Mouse (Mus musculus) heart, adult 2 months (tissue): Measurements from ENCODE around the gene Nf2. TPM values are rescaled to one million over a fixed set of nuclear protein-coding genes. Genes with fewer than 3 reads are reported as not detected.
A peak's percentile ranks its signal among the peaks of the same experiment; 100 is the strongest.

Source experiments
- DNase-seq, 2 experiments: peaks; one replicate each; pipeline ENCODE4 v3.0.0; 2021
- H3K27ac ChIP-seq: fragments of 200-600 bp; 2 replicates; pipeline ENCODE4 v1.8.1; 2022
- H3K27me3 ChIP-seq: fragments of 200-500 bp; 2 replicates; pipeline ENCODE4 v1.6.1; 2012; ENCODE audit warnings: mild to moderate bottlenecking, low read length, inconsistent platforms, mixed read lengths; ENCODE audit not compliant: control insufficient read depth, insufficient read depth
- H3K36me3 ChIP-seq: fragments of 200-500 bp; 2 replicates; pipeline ENCODE4 v1.6.1; 2012; ENCODE audit warnings: low read length, inconsistent platforms; ENCODE audit not compliant: control insufficient read depth, insufficient read depth
- H3K4me1 ChIP-seq: fragments of 200-500 bp; 2 replicates; pipeline ENCODE4 v1.6.1; 2011; ENCODE audit warnings: low read length; ENCODE audit not compliant: control insufficient read depth, insufficient read depth
- H3K4me3 ChIP-seq: fragments of 200-600 bp; 2 replicates; pipeline ENCODE4 v1.8.1; 2022
- H3K79me2 ChIP-seq: fragments of 200-500 bp; replicated peaks from 2 replicates; pipeline ENCODE4 v1.6.1; 2012; ENCODE audit warnings: mild to moderate bottlenecking, inconsistent platforms, low read length, moderate library complexity, mixed read lengths; ENCODE audit not compliant: control insufficient read depth, insufficient read depth
- H3K9ac ChIP-seq: fragments of 200-500 bp; 2 replicates; pipeline ENCODE4 v1.6.1; 2012; ENCODE audit warnings: low read depth, mild to moderate bottlenecking, control low read depth, inconsistent platforms, low read length, mixed read lengths
- CTCF ChIP-seq: fragments of 200-600 bp; IDR thresholded peaks from 2 replicates; pipeline ENCODE4 v1.8.1; 2022; ENCODE audit warnings: antibody characterized with exemption, mild to moderate bottlenecking, moderate library complexity
- EP300 ChIP-seq: fragments of 200-500 bp; IDR thresholded peaks from 2 replicates; pipeline ENCODE4 v1.6.1; 2011; ENCODE audit warnings: low read depth, low read length, control low read depth; ENCODE audit not compliant: insufficient read depth
- POLR2A ChIP-seq: fragments of 200-500 bp; IDR thresholded peaks from 2 replicates; pipeline ENCODE4 v1.6.1; 2011; ENCODE audit warnings: mild to moderate bottlenecking, low read depth, low read length, control low read depth; ENCODE audit not compliant: insufficient read depth
- WGBS: fragments of 180-500 bp; shearing (Covaris S2); methylation state at CpG from one replicate; pipeline ENCODE4 v1.1.7; 2018; 5-methylcytosine and 5-hydroxymethylcytosine counted together
- intact Hi-C: fragments of 180-260 bp; cut with DNase I; formaldehyde crosslinking; loops from one replicate; pipeline ENCODE4 v1.15.1; 2025
- polyA plus RNA-seq: library from polyadenylated mRNA; depleted of rRNA; stranded (reverse); fragments of >200 nt; gene quantifications from 2 replicates; pipeline ENCODE4 v1.2.3, GENCODE M21; 2012
- total RNA-seq, 2 experiments: library from RNA; stranded (reverse); gene quantifications; 2 replicates each; pipeline ENCODE4 v1.2.3; 2021

Nf2 gene
- total and polyA plus RNA-seq, 3 experiments, result 57.1 to 85.0 (median 77.1) TPM

- Histone ChIP-seq H3K4me3 (no peak overlapping the region), H3K9ac (no peak overlapping the region), H3K27me3 (peaks cover 4% of the 10 kb centered on the region; the same call in 1 of the 2 replicates), H3K36me3 (no peaks in the 10 kb centered on the region), H3K27ac (no peak overlapping the region), H3K79me2 (no peaks in the 10 kb centered on the region), H3K4me1 (no peaks in the 10 kb centered on the region)
- DNase-seq, result no peak
- intact Hi-C loops, result no loop called here
- peak; percentile 21; the same call in 1 of the 2 replicates for TF ChIP-seq CTCF
- no peak for TF ChIP-seq POLR2A
- TF ChIP-seq EP300, result no peak
- WGBS, result 93% methylated on average over 3 of the region's 3 CpGs
Observed at GRCm38 (mm10) chr11:4754036-4754435, 95.3 kb downstream of the Nf2 start.

- no peak for DNase-seq
- TF ChIP-seq POLR2A (no peak), CTCF (no peak), EP300 (no peak)
- Histone ChIP-seq H3K9ac (no peak overlapping the region), H3K36me3 (no peaks in the 10 kb centered on the region), H3K4me3 (no peak overlapping the region), H3K4me1 (no peaks in the 10 kb centered on the region), H3K27ac (no peak overlapping the region), H3K27me3 (peaks cover 6% of the 10 kb centered on the region; the same call in 1 of the 2 replicates), H3K79me2 (no peaks in the 10 kb centered on the region)
- 52% methylated on average over 10 of the region's 10 CpGs for WGBS
- intact Hi-C loops, result no loop called here
Observed at GRCm38 (mm10) chr11:4752836-4753235, 96.5 kb downstream of the Nf2 start.

GRCm38 (mm10) chr11:4750263-4750662 lies 99.1 kb downstream of the Nf2 start:
- WGBS, result 5% methylated on average over 9 of the region's 9 CpGs
- H3K27ac ChIP-seq, result no peak overlapping the region
- intact Hi-C loops, result no loop called here
- H3K27me3 ChIP-seq, result peaks cover 17% of the 10 kb centered on the region
- no peak overlapping the region for H3K4me3 ChIP-seq
- DNase-seq, result peak; percentile 37 to 62
- no peak overlapping the region for H3K9ac ChIP-seq
- TF ChIP-seq POLR2A, result no peak
- TF ChIP-seq EP300, result no peak
- no peak for TF ChIP-seq CTCF
- H3K79me2 ChIP-seq, result no peaks in the 10 kb centered on the region
- H3K36me3 ChIP-seq, result no peaks in the 10 kb centered on the region
- H3K4me1 ChIP-seq, result no peaks in the 10 kb centered on the region

- H3K4me1 ChIP-seq, result no peaks in the 10 kb centered on the region
- H3K27ac ChIP-seq, result no peak overlapping the region
- 2% methylated on average over 12 of the region's 12 CpGs for WGBS
- peaks cover 22% of the 10 kb centered on the region for H3K27me3 ChIP-seq
- no peaks in the 10 kb centered on the region for H3K79me2 ChIP-seq
- H3K36me3 ChIP-seq, result no peaks in the 10 kb centered on the region
- intact Hi-C loops, result no loop called here
- no peak overlapping the region for H3K4me3 ChIP-seq
- no peak overlapping the region for H3K9ac ChIP-seq
- TF ChIP-seq POLR2A, result no peak
- no peak for TF ChIP-seq CTCF
- no peak for TF ChIP-seq EP300
- no peak for DNase-seq
Observed at GRCm38 (mm10) chr11:4747285-4747684, 102.1 kb downstream of the Nf2 start.

GRCm38 (mm10) chr11:4746733-4747132 lies 102.6 kb downstream of the Nf2 start, which contains the start of gene Cabp7:
Cabp7 (minus strand) TSS chr11:4746778.
- no peak for DNase-seq
- no peaks in the 10 kb centered on the region for H3K79me2 ChIP-seq
- H3K4me1 ChIP-seq, result no peaks in the 10 kb centered on the region
- WGBS, result 3% methylated on average over 45 of the region's 73 CpGs
- no peak within 1 kb of the TSS for H3K4me3 ChIP-seq
- no peak within 1 kb of the TSS for H3K27ac ChIP-seq
- TF ChIP-seq EP300 (no peak), POLR2A (no peak), CTCF (no peak)
- H3K36me3 ChIP-seq, result no peaks in the 10 kb centered on the region
- H3K9ac ChIP-seq, result no peak within 1 kb of the TSS
- intact Hi-C loops, result no loop called here
- H3K27me3 ChIP-seq, result peaks cover 22% of the 10 kb centered on the region

GRCm38 (mm10) chr11:4745969-4746368 lies 103.4 kb downstream of the Nf2 start:
- H3K79me2 ChIP-seq, result no peaks in the 10 kb centered on the region
- peaks cover 22% of the 10 kb centered on the region for H3K27me3 ChIP-seq
- WGBS, result 1% methylated on average over 36 of the region's 39 CpGs
- no peak overlapping the region for H3K9ac ChIP-seq
- intact Hi-C loops, result no loop called here
- H3K4me3 ChIP-seq, result no peak overlapping the region
- TF ChIP-seq POLR2A (no peak), CTCF (no peak), EP300 (no peak)
- no peaks in the 10 kb centered on the region for H3K4me1 ChIP-seq
- no peaks in the 10 kb centered on the region for H3K36me3 ChIP-seq
- no peak overlapping the region for H3K27ac ChIP-seq
- DNase-seq, result no peak
